Mouse (Mus musculus) kidney, embryonic 16.5 days (tissue): Measurements from ENCODE around the gene Aff2. TPM values are rescaled to one million over a fixed set of nuclear protein-coding genes. Genes with fewer than 3 reads are reported as not detected.

ENCODE experiments used
- ATAC-seq: fragments of 200-750 bp; cut with Nextera tagmentation; 2 replicates; pipeline ENCODE4 v1.8.0; 2017; ENCODE audit warnings: moderate TSS enrichment; ENCODE audit not compliant: low FRiP score, low TSS enrichment
- H3K27ac ChIP-seq: fragments of 300-500 bp; sonication (generic); 2 replicates; pipeline ENCODE4 v1.5.1; 2014; ENCODE audit warnings: low read length
- H3K27me3 ChIP-seq: fragments of 300-500 bp; sonication (generic); 2 replicates; pipeline ENCODE4 v1.6.1; 2014; ENCODE audit warnings: low read length, control low read depth, mixed read lengths; ENCODE audit not compliant: insufficient read depth
- H3K36me3 ChIP-seq: fragments of 300-500 bp; sonication (generic); 2 replicates; pipeline ENCODE4 v1.6.1; 2014; ENCODE audit warnings: low read length, control low read depth, mixed read lengths; ENCODE audit not compliant: insufficient read depth
- H3K4me1 ChIP-seq: fragments of 300-500 bp; sonication (generic); 2 replicates; pipeline ENCODE4 v1.6.1; 2014; ENCODE audit warnings: low read length, control low read depth, mixed read lengths; ENCODE audit not compliant: insufficient read depth
- H3K4me2 ChIP-seq: fragments of 300-500 bp; sonication (generic); replicated peaks from 2 replicates; pipeline ENCODE4 v1.6.1; 2014; ENCODE audit warnings: low read depth, low read length
- H3K4me3 ChIP-seq: fragments of 300-500 bp; sonication (generic); 2 replicates; pipeline ENCODE4 v1.5.1; 2014; ENCODE audit warnings: mild to moderate bottlenecking, low read length
- H3K9ac ChIP-seq: fragments of 300-500 bp; sonication (generic); replicated peaks from 2 replicates; pipeline ENCODE4 v1.6.1; 2014; ENCODE audit warnings: low read length
- H3K9me3 ChIP-seq: fragments of 300-500 bp; sonication (generic); 2 replicates; pipeline ENCODE4 v1.6.1; 2016; ENCODE audit warnings: low read length, control low read depth
- WGBS: fragments of 180-500 bp; shearing (Covaris S2); extraction: QIAGEN DNeasy Blood & Tissue Kit; methylation state at CpG from one replicate; pipeline ENCODE4 v1.1.7; 2014; 5-methylcytosine and 5-hydroxymethylcytosine counted together
- polyA plus RNA-seq: library from polyadenylated mRNA; unstranded; fragments of >200 nt; fragmentation: Nextera tagmentation; extraction: Ambion mirVana; gene quantifications from 2 replicates; pipeline ENCODE4 v1.2.1, GENCODE M21; 2015

The Aff2 gene
- 0.91 and 1.1 TPM in 2 replicates for polyA plus RNA-seq

DNA sequence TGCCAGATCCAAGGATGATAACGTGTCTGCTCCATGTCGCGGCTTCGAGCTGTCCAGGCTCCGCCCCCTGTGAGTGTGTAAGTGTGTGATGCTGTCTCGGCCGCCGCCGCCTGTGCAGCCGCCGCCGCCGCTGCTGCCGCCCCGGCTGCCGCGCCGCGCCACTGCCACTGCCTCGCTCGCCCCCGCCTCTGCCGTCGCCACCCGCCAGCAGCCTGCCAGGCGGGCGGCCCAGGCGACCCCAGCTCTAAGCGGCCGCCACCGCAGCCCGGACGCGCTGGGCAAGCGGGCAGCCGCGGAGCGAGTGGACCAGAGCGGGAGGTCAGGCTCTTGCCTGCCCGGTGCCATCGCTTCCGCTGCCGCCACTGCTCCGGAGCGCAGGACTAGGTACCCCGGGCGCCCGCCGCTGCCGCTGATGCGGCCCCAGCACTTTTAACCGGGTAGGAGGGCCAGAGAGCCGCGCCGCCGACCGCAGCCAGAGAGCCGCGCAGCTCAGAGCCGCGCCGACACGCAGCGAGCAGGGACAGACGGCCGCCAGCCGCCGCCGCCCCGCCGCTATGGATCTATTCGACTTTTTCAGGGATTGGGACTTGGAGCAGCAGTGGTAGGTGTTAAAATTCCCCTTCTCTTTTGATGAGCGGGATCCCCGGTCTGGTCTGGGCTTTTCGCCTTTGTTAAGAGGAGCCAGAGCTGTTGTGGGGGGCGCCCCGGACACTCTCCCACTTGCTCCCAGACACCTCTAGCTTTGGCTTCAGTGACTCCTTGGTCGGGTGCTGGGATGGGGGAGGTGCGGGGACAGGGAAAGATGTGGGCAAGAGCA is at the start of gene Aff2:
TSS of gene Aff2 (plus strand) at position 57 of the 817 bp plus-strand sequence.
- 15% methylated on average over 58 of the region's 79 CpGs for WGBS
- ATAC-seq, result peak; percentile 92
- Histone ChIP-seq H3K4me3 (peak within 1 kb of the TSS; percentile 53), H3K4me1 (peaks cover 7% of the 10 kb centered on the region; the same call in 1 of the 2 replicates), H3K9me3 (no peaks in the 10 kb centered on the region), H3K9ac (peak within 1 kb of the TSS; percentile 53), H3K27me3 (peaks cover 26% of the 10 kb centered on the region; the same call in 1 of the 2 replicates), H3K4me2 (peak within 1 kb of the TSS; percentile 54), H3K27ac (no peak within 1 kb of the TSS), H3K36me3 (no peaks in the 10 kb centered on the region)

DNA sequence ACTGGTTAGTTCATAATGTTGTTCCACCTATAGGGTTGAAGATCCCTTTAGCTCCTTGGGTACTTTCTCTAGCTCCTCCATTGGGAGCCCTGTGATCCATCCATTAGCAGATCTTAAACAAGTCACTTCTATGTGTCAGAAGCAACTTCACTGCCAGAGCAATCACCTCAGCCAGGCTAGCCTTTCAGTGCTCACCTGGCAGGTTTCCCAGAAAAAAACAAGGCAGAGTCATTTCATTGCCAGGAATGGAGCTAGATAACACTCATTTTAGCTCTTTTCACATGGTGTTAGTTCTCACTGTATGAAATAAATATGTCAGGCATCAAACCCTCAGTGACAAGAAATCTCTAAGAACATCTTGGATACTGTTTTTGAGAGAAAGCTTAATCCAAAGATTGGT is 22.8 kb upstream of the Aff2 start:
- ATAC-seq, result no peak
- no peak overlapping the region for H3K4me2 ChIP-seq
- no peaks in the 10 kb centered on the region for H3K27me3 ChIP-seq

DNA sequence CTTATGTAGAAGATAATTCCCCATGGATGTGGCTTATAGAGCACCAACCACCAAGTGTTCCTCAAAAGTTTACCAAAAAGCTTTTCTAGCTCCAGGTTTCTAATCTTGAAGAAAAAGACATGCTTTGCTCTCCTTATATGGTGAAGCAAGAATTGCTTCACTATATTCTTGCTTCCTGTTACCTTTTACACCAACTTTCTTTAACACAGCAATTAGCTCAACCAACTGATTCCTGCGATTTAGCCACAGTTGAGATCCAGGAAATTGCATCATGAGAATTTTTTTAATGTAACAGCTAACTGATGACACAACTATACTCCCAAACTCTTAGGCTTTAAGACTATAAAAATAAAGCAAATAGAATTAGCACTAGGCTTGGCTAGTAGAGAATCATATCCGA is 4.5 kb upstream of the Aff2 start:
- WGBS, result 67% methylated on average over 2 of the region's 2 CpGs
- Histone ChIP-seq H3K27me3 (peaks cover 21% of the 10 kb centered on the region; the same call in 1 of the 2 replicates), H3K36me3 (no peaks in the 10 kb centered on the region), H3K4me1 (0 out of 2 replicates have a peak, but pooled peaks cover 3% of the 10 kb centered on the region), H3K9me3 (no peaks in the 10 kb centered on the region), H3K4me2 (no peak overlapping the region), H3K4me3 (no peak overlapping the region), H3K27ac (no peak overlapping the region), H3K9ac (no peak overlapping the region)
- no peak for ATAC-seq

More for the DNA sequence above, 22.8 kb upstream of the Aff2 start:
- Histone ChIP-seq H3K4me3 (no peak overlapping the region), H3K36me3 (no peaks in the 10 kb centered on the region), H3K9me3 (no peaks in the 10 kb centered on the region), H3K27ac (no peak overlapping the region), H3K4me1 (no peaks in the 10 kb centered on the region), H3K9ac (no peak overlapping the region)

DNA sequence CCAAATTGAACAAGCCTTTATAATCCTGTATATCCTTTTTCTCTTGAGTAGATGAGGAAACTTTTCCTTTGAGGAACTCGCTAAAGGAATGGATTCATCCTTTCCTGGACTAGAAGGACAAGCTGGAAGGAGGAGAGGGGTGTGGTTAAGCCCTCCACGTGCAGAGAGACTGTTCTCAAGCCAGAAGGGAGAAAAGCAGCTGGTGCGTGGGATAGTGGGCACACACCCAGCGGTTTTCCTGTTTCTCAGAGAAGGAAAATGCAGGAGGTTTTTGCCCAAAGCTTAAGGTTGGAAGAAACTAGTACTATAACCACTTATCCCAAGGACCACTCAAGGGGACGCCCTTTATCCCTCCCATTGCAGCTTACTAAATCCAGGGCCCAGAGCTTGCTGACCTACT is 734 bp upstream of the Aff2 start:
- Histone ChIP-seq H3K4me2 (peak overlapping the region; percentile 54; the same call in 1 of the 2 replicates), H3K36me3 (no peaks in the 10 kb centered on the region), H3K27ac (no peak overlapping the region), H3K9ac (no peak overlapping the region), H3K4me3 (no peak overlapping the region; the same call in 1 of the 2 replicates), H3K4me1 (peaks cover 7% of the 10 kb centered on the region; the same call in 1 of the 2 replicates), H3K27me3 (peaks cover 26% of the 10 kb centered on the region; the same call in 1 of the 2 replicates), H3K9me3 (no peaks in the 10 kb centered on the region)
- WGBS, result 39% methylated on average over 5 of the region's 5 CpGs
- no peak for ATAC-seq

DNA sequence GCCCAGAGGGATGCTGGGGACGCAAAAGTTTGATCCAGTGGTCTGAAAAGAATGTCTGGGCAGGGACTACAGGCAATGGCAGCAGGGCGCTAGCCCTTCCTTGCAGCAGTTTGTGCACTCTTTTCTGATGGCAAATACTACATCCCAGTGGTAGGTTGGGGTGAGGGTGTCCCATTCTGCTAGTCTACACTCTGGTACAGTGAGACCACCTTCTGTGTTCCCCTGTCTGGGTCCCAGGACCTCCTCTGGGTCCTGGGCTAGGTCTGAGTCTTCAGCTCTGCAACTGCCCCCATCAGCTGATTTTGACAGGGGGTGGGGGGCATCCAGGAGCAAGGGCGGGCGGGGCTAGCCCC is 233 bp upstream of the Aff2 start:
- no peaks in the 10 kb centered on the region for H3K36me3 ChIP-seq
- H3K27me3 ChIP-seq, result peaks cover 26% of the 10 kb centered on the region; the same call in 1 of the 2 replicates
- WGBS, result 36% methylated on average over 4 of the region's 4 CpGs
- no peaks in the 10 kb centered on the region for H3K9me3 ChIP-seq
- H3K9ac ChIP-seq, result no peak overlapping the region
- H3K4me2 ChIP-seq, result peak overlapping the region; percentile 54
- peak; percentile 75 for ATAC-seq
- H3K27ac ChIP-seq, result no peak overlapping the region
- peak overlapping the region; percentile 53 for H3K4me3 ChIP-seq
- peaks cover 7% of the 10 kb centered on the region; the same call in 1 of the 2 replicates for H3K4me1 ChIP-seq

DNA sequence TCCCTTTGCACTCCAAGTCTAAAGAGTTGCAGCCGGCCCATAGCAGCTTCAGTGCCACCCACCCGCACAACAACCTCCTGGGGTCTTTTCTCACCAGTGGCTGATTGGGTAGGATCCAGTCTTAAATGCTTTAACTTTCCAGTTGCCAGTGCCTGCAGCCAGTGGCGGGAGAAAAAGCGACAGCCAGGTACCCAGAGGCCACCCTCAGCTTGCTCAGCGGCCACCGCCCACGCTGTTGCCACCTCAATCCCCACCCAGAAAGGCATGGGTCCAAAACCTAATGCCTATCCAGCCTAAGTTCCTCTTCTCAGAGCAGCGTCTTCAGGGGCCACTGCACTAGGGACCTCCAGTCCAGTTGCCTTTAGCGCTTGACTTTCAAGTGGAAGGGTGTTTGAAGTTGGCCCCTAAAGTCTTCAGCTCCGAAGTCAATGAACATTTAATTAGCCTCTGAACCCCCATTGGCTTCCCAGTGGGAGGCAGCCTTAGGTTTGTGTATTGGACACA is 1.0 kb downstream of the Aff2 start:
- Histone ChIP-seq H3K4me2 (peak overlapping the region; percentile 54), H3K27me3 (peaks cover 26% of the 10 kb centered on the region; the same call in 1 of the 2 replicates), H3K36me3 (no peaks in the 10 kb centered on the region), H3K4me3 (peak overlapping the region; percentile 53), H3K9me3 (no peaks in the 10 kb centered on the region), H3K4me1 (peaks cover 7% of the 10 kb centered on the region; the same call in 1 of the 2 replicates), H3K27ac (no peak overlapping the region), H3K9ac (peak overlapping the region; percentile 53; the same call in 1 of the 2 replicates)
- 12% methylated on average over 10 of the region's 10 CpGs for WGBS
- no peak for ATAC-seq

DNA sequence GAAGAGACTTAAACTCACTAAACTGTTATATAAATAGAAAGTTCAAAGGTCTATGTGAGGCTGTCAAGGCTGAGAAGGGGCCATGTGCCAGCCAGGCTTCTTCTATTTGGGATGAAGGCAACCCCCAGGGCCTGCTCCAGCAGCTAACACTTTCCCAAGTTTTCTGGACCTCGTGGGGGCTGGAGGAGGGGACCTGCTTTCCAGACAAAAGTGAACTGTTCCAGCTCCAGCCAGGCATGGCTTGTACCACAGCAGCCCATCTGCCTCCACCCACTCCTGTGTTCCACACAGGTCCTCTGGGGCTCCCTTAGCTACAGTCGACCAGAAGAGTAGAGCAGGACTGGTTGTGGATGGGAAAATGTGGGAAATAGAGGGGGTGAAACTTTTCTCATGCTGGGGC is 4.1 kb downstream of the Aff2 start:
- Histone ChIP-seq H3K27me3 (peaks cover 13% of the 10 kb centered on the region; the same call in 1 of the 2 replicates), H3K9ac (no peak overlapping the region), H3K4me3 (no peak overlapping the region), H3K4me1 (peaks cover 7% of the 10 kb centered on the region; the same call in 1 of the 2 replicates), H3K9me3 (no peaks in the 10 kb centered on the region), H3K36me3 (no peaks in the 10 kb centered on the region), H3K4me2 (no peak overlapping the region), H3K27ac (no peak overlapping the region)
- WGBS, result 3% methylated on average over 2 of the region's 2 CpGs
- peak; percentile 63; the same call in 1 of the 2 replicates for ATAC-seq

DNA sequence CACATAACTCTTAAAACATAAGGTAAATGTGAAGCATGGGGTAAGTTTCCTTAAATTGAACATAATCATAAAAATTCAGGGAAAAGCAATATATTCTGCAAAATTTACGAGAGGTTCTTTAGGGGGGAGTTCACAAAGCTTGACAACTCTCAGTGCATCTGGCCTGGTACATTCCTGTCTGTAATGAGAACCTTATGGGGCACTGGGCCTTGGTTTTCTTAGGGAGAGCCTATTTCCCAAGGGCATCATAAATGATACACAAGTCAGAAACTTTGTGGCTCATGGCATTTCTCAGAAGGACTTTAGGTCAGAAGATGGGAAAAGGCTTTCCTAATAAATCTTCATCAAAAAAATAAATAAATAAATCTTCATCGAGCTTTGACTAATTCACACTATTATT is 13.2 kb downstream of the Aff2 start:
- Histone ChIP-seq H3K9me3 (no peaks in the 10 kb centered on the region), H3K27me3 (no peaks in the 10 kb centered on the region), H3K9ac (no peak overlapping the region), H3K4me1 (no peaks in the 10 kb centered on the region), H3K36me3 (no peaks in the 10 kb centered on the region), H3K4me2 (no peak overlapping the region), H3K27ac (no peak overlapping the region), H3K4me3 (no peak overlapping the region)
- WGBS, result 58% methylated on average over 2 of the region's 2 CpGs
- no peak for ATAC-seq

DNA sequence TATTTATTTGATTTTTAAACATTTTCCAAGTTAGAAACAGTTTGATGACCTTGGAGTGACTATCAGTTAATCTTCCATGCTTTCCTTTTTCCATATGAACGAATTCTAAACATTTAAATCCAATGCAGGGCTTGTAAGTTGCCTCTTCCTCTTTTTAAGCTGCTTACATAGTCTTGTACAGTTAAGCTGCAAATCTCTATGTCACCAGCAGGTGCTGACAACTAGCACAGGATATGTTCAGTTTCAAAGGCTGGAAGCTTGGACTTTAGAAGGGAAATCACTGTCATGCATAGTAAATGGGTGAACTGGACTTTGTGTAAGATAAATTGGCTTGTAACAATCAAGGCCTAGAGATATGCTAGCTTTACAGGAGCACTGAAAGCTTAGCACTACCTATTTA is 29.6 kb downstream of the Aff2 start:
- Histone ChIP-seq H3K36me3 (no peaks in the 10 kb centered on the region), H3K27me3 (no peaks in the 10 kb centered on the region), H3K9ac (no peak overlapping the region), H3K27ac (no peak overlapping the region), H3K4me3 (no peak overlapping the region), H3K4me2 (no peak overlapping the region), H3K9me3 (no peaks in the 10 kb centered on the region), H3K4me1 (no peaks in the 10 kb centered on the region)
- ATAC-seq, result no peak
- WGBS, result 31% methylated on average over 1 of the region's 1 CpGs

DNA sequence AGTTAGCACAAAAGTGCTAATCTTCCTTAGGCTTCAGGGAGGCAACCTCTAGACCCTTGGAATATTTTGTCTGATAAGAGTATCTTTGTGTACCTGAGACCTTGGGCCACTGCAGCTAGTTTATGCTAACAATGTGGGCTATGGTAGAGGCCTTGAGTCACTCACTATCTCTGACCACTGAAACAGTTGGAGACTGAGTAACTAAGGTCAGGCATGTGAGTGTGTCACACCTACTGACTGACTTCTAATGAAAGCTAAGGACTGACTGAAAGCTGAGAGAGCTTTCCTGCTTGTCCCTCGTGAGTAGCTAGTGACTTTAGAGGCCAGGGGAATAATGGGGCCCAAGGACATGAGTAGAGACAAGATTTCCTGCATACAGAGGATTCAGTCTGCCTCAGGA is 54.9 kb downstream of the Aff2 start:
- Histone ChIP-seq H3K4me3 (no peak overlapping the region), H3K4me2 (no peak overlapping the region), H3K9ac (no peak overlapping the region), H3K36me3 (no peaks in the 10 kb centered on the region), H3K9me3 (no peaks in the 10 kb centered on the region), H3K4me1 (no peaks in the 10 kb centered on the region), H3K27me3 (no peaks in the 10 kb centered on the region), H3K27ac (no peak overlapping the region)
- 54% methylated on average over 1 of the region's 1 CpGs for WGBS
- ATAC-seq, result no peak
